Mouse (Mus musculus): ENCODE data around the gene Dph2. TPM values are rescaled to one million over a fixed set of nuclear protein-coding genes. Genes with fewer than 3 reads are reported as not detected.
A peak's percentile ranks its signal among the peaks of the same experiment; 100 is the strongest.

The Dph2 gene
- 1 to 10 TPM; 3.1 to 3.2 TPM for total RNA-seq (2021)
- long read RNA-seq, experiment 1, transcript Dph2-201 (6 exons, 2,555 nt), result major isoform, 5 of 6 reads
- long read RNA-seq, experiment 1, partial matches to known transcripts, result 0 of 6 reads
- long read RNA-seq, experiment 1, other reads (novel, unspliced or antisense), result 1 of 6 reads
- long read RNA-seq, experiment 2, partial matches to known transcripts, result 0 of 4 reads
- long read RNA-seq, experiment 2, other reads (novel, unspliced or antisense), result 0 of 4 reads

GRCm38 (mm10) chr4:117891738-117892161 lies at the start of gene Dph2:
TSS of gene Dph2 (minus strand) at chr4:117892032.
- peak; percentile 88 for DNase-seq (ENCODE audit: low spot score)

- no peak for DNase-seq (ENCODE audit: low spot score)
Measured at GRCm38 (mm10) chr4:117936964-117937363, 45.1 kb upstream of the Dph2 start.

GRCm38 (mm10) chr4:117934081-117934480 lies 42.2 kb upstream of the Dph2 start:
- no peak for DNase-seq (ENCODE audit: low spot score)

- no peak for DNase-seq (ENCODE audit: low spot score)
Measured at GRCm38 (mm10) chr4:117933248-117933647, 41.4 kb upstream of the Dph2 start.

GRCm38 (mm10) chr4:117929391-117929881 lies 37.6 kb upstream of the Dph2 start, which contains the start of gene Artn:
TSS of gene Artn (minus strand) at chr4:117929763.
- peak; percentile 35 for DNase-seq (ENCODE audit: low spot score)

GRCm38 (mm10) chr4:117928699-117929241 lies 36.9 kb upstream of the Dph2 start:
- DNase-seq (ENCODE audit: low spot score), result peak; percentile 68

GRCm38 (mm10) chr4:117928234-117928633 lies 36.4 kb upstream of the Dph2 start:
- no peak for DNase-seq (ENCODE audit: low spot score)

- DNase-seq (ENCODE audit: low spot score), result no peak
Measured at GRCm38 (mm10) chr4:117926545-117927482, 35.0 kb upstream of the Dph2 start.

- DNase-seq (ENCODE audit: low spot score), result no peak
Measured at GRCm38 (mm10) chr4:117924916-117925315, 33.1 kb upstream of the Dph2 start.

GRCm38 (mm10) chr4:117923450-117923849 lies 31.6 kb upstream of the Dph2 start:
- no peak for DNase-seq (ENCODE audit: low spot score)

- no peak for DNase-seq (ENCODE audit: low spot score)
Measured at GRCm38 (mm10) chr4:117921358-117921757, 29.5 kb upstream of the Dph2 start.

- DNase-seq (ENCODE audit: low spot score), result no peak
Measured at GRCm38 (mm10) chr4:117918762-117919161, 26.9 kb upstream of the Dph2 start.

GRCm38 (mm10) chr4:117918261-117918660 lies 26.4 kb upstream of the Dph2 start:
- no peak for DNase-seq (ENCODE audit: low spot score)

- DNase-seq (ENCODE audit: low spot score), result no peak
Measured at GRCm38 (mm10) chr4:117917847-117918246, 26.0 kb upstream of the Dph2 start.

- DNase-seq (ENCODE audit: low spot score), result no peak
Measured at GRCm38 (mm10) chr4:117917402-117917801, 25.6 kb upstream of the Dph2 start.

GRCm38 (mm10) chr4:117916386-117916785 lies 24.6 kb upstream of the Dph2 start:
- DNase-seq (ENCODE audit: low spot score), result no peak

GRCm38 (mm10) chr4:117915489-117916105 lies 23.8 kb upstream of the Dph2 start:
- DNase-seq (ENCODE audit: low spot score), result no peak

- peak; percentile 94 for DNase-seq (ENCODE audit: low spot score)
Measured at GRCm38 (mm10) chr4:117914591-117915442, 23.0 kb upstream of the Dph2 start, which contains the start of gene Ipo13. TSS of gene Ipo13 (minus strand) at chr4:117914999.

- peak; percentile 85 for DNase-seq (ENCODE audit: low spot score)
Measured at GRCm38 (mm10) chr4:117914031-117914430, 22.2 kb upstream of the Dph2 start.

- no peak for DNase-seq (ENCODE audit: low spot score)
Measured at GRCm38 (mm10) chr4:117913421-117913820, 21.6 kb upstream of the Dph2 start.
